Mouse (Mus musculus): ENCODE results near the gene Eps8l3. TPM values are rescaled to one million over a fixed set of nuclear protein-coding genes. Genes with fewer than 3 reads are reported as not detected.

The Eps8l3 gene
- total and polyA plus RNA-seq, 3 experiments: 0.12 TPM; not detected in 2

- Histone ChIP-seq H3K4me3 (ENCODE audit: control insufficient read depth in 1 of 2, insufficient read depth in 1 of 2, low read depth in 2 of 2, low read length in 2 of 2) (no peak overlapping the region), H3K79me2 (ENCODE audit: control insufficient read depth, insufficient read depth, low read length, poor library complexity) (no peaks in the 10 kb centered on the region), H3K4me1 (ENCODE audit: control insufficient read depth in 1 of 2, insufficient read depth in 2 of 2, low read length in 2 of 2) (peaks cover 0 to 3% of the 10 kb centered on the region in 2 experiments; a peak in 1 of 4 replicates), H3K36me3 (ENCODE audit: control insufficient read depth in 1 of 2, insufficient read depth in 2 of 2, low read length in 2 of 2) (no peaks in the 10 kb centered on the region), H3K27me3 (ENCODE audit: control insufficient read depth in 1 of 2, insufficient read depth in 2 of 2, low read length in 2 of 2) (no peaks in the 10 kb centered on the region; a peak in 2 of 4 replicates), H3K9ac (ENCODE audit: control insufficient read depth, low read depth, low read length, poor library complexity, severe bottlenecking) (no peak overlapping the region), H3K9me3 (replicated peaks; ENCODE audit: insufficient read depth, low read length) (no peaks in the 10 kb centered on the region), H3K27ac (ENCODE audit: control insufficient read depth, low read depth, low read length) (no peak overlapping the region)
- no peak for TF ChIP-seq TAL1 (IDR thresholded peaks at IDR 0.05; ENCODE audit: low read length)
- TF ChIP-seq POLR2AphosphoS5 (IDR thresholded peaks at IDR 0.05; ENCODE audit: borderline replicate concordance, low read depth, low read length): no peak
- DNase-seq (ENCODE audit: low read depth, low spot score): no peak
These were observed 3.4 kb upstream of the Eps8l3 start for GRCm38 (mm10) chr3:107873335-107874251.

- Histone ChIP-seq H3K9ac (ENCODE audit: control insufficient read depth, low read depth, low read length, poor library complexity, severe bottlenecking) (no peak overlapping the region), H3K4me1 (ENCODE audit: control insufficient read depth in 1 of 2, insufficient read depth in 2 of 2, low read length in 2 of 2) (peaks cover 0 to 3% of the 10 kb centered on the region in 2 experiments; a peak in 1 of 4 replicates), H3K27ac (ENCODE audit: control insufficient read depth, low read depth, low read length) (no peak overlapping the region), H3K4me3 (ENCODE audit: control insufficient read depth in 1 of 2, insufficient read depth in 1 of 2, low read depth in 2 of 2, low read length in 2 of 2) (no peak overlapping the region), H3K9me3 (replicated peaks; ENCODE audit: insufficient read depth, low read length) (no peaks in the 10 kb centered on the region), H3K79me2 (ENCODE audit: control insufficient read depth, insufficient read depth, low read length, poor library complexity) (no peaks in the 10 kb centered on the region), H3K27me3 (ENCODE audit: control insufficient read depth in 1 of 2, insufficient read depth in 2 of 2, low read length in 2 of 2) (peaks cover 0 to 2% of the 10 kb centered on the region in 2 experiments; a peak in 3 of 4 replicates), H3K36me3 (ENCODE audit: control insufficient read depth in 1 of 2, insufficient read depth in 2 of 2, low read length in 2 of 2) (no peaks in the 10 kb centered on the region)
- no peak for DNase-seq (ENCODE audit: low read depth, low spot score)
- no peak for TF ChIP-seq ELF1 (IDR thresholded peaks at IDR 0.05; ENCODE audit: low read depth, low read length)
- no peak for TF ChIP-seq MYB (IDR thresholded peaks at IDR 0.05; ENCODE audit: low read depth, low read length)
These were observed 1.8 kb upstream of the Eps8l3 start for GRCm38 (mm10) chr3:107875231-107875630.

GRCm38 (mm10) chr3:107877747-107878736 is 1.0 kb downstream of the Eps8l3 start:
- no peak for DNase-seq (ENCODE audit: low read depth, low spot score)
- no peak overlapping the region for H3K27ac ChIP-seq (ENCODE audit: control insufficient read depth, low read depth, low read length)
- H3K9ac ChIP-seq (ENCODE audit: control insufficient read depth, low read depth, low read length, poor library complexity, severe bottlenecking): no peak overlapping the region
- H3K36me3 ChIP-seq (ENCODE audit: control insufficient read depth in 1 of 2, insufficient read depth in 2 of 2, low read length in 2 of 2): no peaks in the 10 kb centered on the region
- no peak for TF ChIP-seq MYB (IDR thresholded peaks at IDR 0.05; ENCODE audit: low read depth, low read length)
- H3K79me2 ChIP-seq (ENCODE audit: control insufficient read depth, insufficient read depth, low read length, poor library complexity): no peaks in the 10 kb centered on the region
- no peaks in the 10 kb centered on the region for H3K9me3 ChIP-seq (replicated peaks; ENCODE audit: insufficient read depth, low read length)
- H3K4me3 ChIP-seq (ENCODE audit: control insufficient read depth in 1 of 2, insufficient read depth in 1 of 2, low read depth in 2 of 2, low read length in 2 of 2): no peak overlapping the region
- H3K4me1 ChIP-seq (ENCODE audit: control insufficient read depth in 1 of 2, insufficient read depth in 2 of 2, low read length in 2 of 2): peaks cover 0 to 3% of the 10 kb centered on the region in 2 experiments; a peak in 1 of 4 replicates
- H3K27me3 ChIP-seq (ENCODE audit: control insufficient read depth in 1 of 2, insufficient read depth in 2 of 2, low read length in 2 of 2): peaks cover 0 to 2% of the 10 kb centered on the region in 2 experiments; a peak in 2 of 4 replicates
